Mouse (Mus musculus) kidney, adult 2 months (tissue): Measurements from ENCODE around the gene Cenpc1.

Source experiments
- CTCF ChIP-seq: fragments of 200-500 bp; conservative IDR thresholded peaks from 2 replicates; pipeline ENCODE4 v1.5.1; 2011; ENCODE audit warnings: low read depth, mild to moderate bottlenecking, control low read depth, low read length, moderate library complexity, mixed read lengths; ENCODE audit not compliant: insufficient read depth, insufficient read length
- POLR2A ChIP-seq: fragments of 200-500 bp; IDR thresholded peaks from one replicate; pipeline ENCODE4 v1.6.1; 2011; ENCODE audit warnings: low read depth, low read length, control low read depth

- TF ChIP-seq CTCF (no peak), POLR2A (no peak)
These were observed 35.6 kb downstream of the Cenpc1 start for GRCm38 (mm10) chr5:86029820-86030219.
